Mouse (Mus musculus): ENCODE results near the gene Ctsd. TPM values are rescaled to one million over a fixed set of nuclear protein-coding genes. Genes with fewer than 3 reads are reported as not detected.

Gene Ctsd
- total and polyA plus RNA-seq, 3 experiments: 64.7 to 1,036 (median 133) TPM

DNA sequence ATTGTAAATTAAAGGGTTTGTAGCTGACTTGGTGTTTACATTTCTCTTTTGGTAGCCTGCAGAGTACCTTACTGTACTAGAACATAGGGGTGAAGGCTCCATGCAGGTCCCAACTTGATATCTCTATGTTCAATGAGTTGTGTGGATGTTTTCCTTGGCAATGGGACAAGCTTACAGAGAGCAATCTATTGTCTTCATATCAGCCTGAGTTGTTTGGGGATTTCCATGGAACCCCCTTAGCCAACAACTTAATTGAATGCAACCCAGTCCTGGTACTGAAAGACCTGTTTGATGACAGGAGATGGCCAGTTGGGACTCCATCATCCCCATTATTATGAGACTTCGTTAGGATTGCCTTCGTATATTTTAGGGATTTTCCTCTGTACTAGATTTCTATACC is 30.2 kb upstream of the Ctsd start:
- TF ChIP-seq GATA1 (IDR thresholded peaks at IDR 0.05; ENCODE audit: borderline replicate concordance, low read length) (no peak), CTCF (IDR thresholded peaks at IDR 0.05; ENCODE audit: low read depth, low read length) (no peak), TAL1 (conservative IDR thresholded peaks at IDR 0.05; ENCODE audit: low read depth, low read length) (no peak), GATA2 (IDR thresholded peaks at IDR 0.05; ENCODE audit: borderline replicate concordance, low read depth, low read length) (no peak), POLR2AphosphoS5 (IDR thresholded peaks at IDR 0.05; ENCODE audit: insufficient replicate concordance, low read depth, low read length) (no peak)
- H3K9me3 ChIP-seq (replicated peaks): no peaks in the 10 kb centered on the region
- DNase-seq (ENCODE audit: low spot score) (no peak), ATAC-seq (ENCODE audit: extremely low read depth, insufficient number of reproducible peaks, low FRiP score, poor library complexity, severe bottlenecking) (no peak)
- no peak overlapping the region for H3K4me3 ChIP-seq (ENCODE audit: low read depth, low read length)
- H3K4me1 ChIP-seq (ENCODE audit: insufficient read depth, low read depth, low read length): peaks cover 49% of the 10 kb centered on the region
- no peaks in the 10 kb centered on the region for H3K36me3 ChIP-seq (replicated peaks)
- H3K27me3 ChIP-seq (ENCODE audit: insufficient read depth, low read length): no peaks in the 10 kb centered on the region

DNA sequence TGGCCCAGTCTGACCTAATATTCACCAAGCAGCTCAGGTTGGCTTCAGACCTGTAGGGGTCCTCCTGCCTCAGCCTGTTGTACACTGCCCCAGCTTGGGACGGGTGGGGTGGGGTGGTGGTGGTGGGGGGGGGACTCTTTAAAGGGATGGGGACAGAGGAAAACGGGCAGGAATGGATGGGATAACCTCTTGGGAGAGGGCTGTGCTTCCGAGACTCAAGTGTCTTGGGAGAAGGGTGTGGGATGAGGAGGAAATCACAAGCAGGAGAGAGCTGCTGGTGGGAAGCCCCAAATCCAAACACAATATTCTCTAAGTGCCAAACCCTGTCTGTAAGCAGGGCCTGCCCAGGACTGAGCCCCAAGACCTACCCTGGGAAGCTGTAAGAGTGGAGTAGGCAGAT is 28.4 kb upstream of the Ctsd start:
- peaks cover 37% of the 10 kb centered on the region for H3K4me1 ChIP-seq (ENCODE audit: insufficient read depth, low read depth, low read length)
- no peak for ATAC-seq (ENCODE audit: extremely low read depth, insufficient number of reproducible peaks, low FRiP score, poor library complexity, severe bottlenecking)

DNA sequence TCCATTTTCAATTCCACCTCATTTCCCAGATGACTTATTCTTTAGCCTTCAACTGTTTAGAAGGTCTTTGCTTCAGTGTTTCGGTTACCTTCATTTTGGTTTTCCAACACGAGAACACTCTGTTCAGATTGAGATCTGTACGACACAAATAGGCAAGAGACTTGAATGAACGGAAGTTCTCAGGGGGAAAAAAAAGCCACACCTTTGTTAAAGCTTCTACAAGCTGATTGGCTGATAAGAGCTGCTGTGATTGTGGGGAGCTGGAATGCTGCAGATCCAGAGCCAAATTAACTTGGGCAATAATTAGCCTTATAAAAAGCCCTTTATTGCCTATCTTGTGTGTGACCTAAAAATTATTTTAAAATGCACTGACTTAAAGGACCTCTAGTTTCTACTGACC is 27.5 kb upstream of the Ctsd start:
- no peak for ATAC-seq (ENCODE audit: extremely low read depth, insufficient number of reproducible peaks, low FRiP score, poor library complexity, severe bottlenecking)
- no peaks in the 10 kb centered on the region for H3K36me3 ChIP-seq (replicated peaks)
- peaks cover 29% of the 10 kb centered on the region for H3K4me1 ChIP-seq (ENCODE audit: insufficient read depth, low read depth, low read length)
- no peak overlapping the region for H3K4me3 ChIP-seq (ENCODE audit: low read depth, low read length)
- no peaks in the 10 kb centered on the region for H3K27me3 ChIP-seq (ENCODE audit: insufficient read depth, low read length)
- H3K9me3 ChIP-seq (replicated peaks): no peaks in the 10 kb centered on the region
- no peak for DNase-seq (ENCODE audit: low spot score)
- TF ChIP-seq GATA1 (IDR thresholded peaks at IDR 0.05; ENCODE audit: borderline replicate concordance, low read length): no peak
- no peak for TF ChIP-seq GATA2 (IDR thresholded peaks at IDR 0.05; ENCODE audit: borderline replicate concordance, low read depth, low read length)
- no peak for TF ChIP-seq TAL1 (conservative IDR thresholded peaks at IDR 0.05; ENCODE audit: low read depth, low read length)
- TF ChIP-seq POLR2AphosphoS5 (IDR thresholded peaks at IDR 0.05; ENCODE audit: insufficient replicate concordance, low read depth, low read length): no peak
- TF ChIP-seq CTCF (IDR thresholded peaks at IDR 0.05; ENCODE audit: low read depth, low read length): no peak

More for the DNA sequence above, 28.4 kb upstream of the Ctsd start:
- Histone ChIP-seq H3K9me3 (replicated peaks) (no peaks in the 10 kb centered on the region), H3K27me3 (ENCODE audit: insufficient read depth, low read length) (no peaks in the 10 kb centered on the region), H3K4me3 (ENCODE audit: low read depth, low read length) (no peak overlapping the region), H3K36me3 (replicated peaks) (no peaks in the 10 kb centered on the region)
- no peak for DNase-seq (ENCODE audit: low spot score)
- TF ChIP-seq GATA2 (IDR thresholded peaks at IDR 0.05; ENCODE audit: borderline replicate concordance, low read depth, low read length) (no peak), TAL1 (conservative IDR thresholded peaks at IDR 0.05; ENCODE audit: low read depth, low read length) (no peak), POLR2AphosphoS5 (IDR thresholded peaks at IDR 0.05; ENCODE audit: insufficient replicate concordance, low read depth, low read length) (no peak), CTCF (IDR thresholded peaks at IDR 0.05; ENCODE audit: low read depth, low read length) (no peak), GATA1 (IDR thresholded peaks at IDR 0.05; ENCODE audit: borderline replicate concordance, low read length) (no peak)

DNA sequence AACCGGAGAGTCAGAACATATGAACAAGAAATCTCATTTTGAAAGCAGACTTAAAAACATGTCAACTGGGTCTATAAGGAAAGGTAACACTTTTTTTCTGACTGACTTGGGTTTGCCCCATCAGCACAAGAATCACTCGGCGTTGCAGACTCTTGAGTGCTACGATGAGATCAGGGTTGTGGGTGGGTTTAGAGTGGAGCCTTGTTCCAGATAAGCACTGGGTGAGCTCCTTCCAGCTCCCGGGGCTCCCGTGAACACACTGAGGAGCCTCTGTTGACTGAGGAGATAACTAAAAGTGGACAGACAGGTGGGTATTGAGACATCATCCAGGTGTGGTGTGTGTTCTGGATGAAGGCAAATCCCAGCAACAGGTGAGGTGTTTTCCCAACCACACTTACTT is 25.4 kb upstream of the Ctsd start:
- ATAC-seq (ENCODE audit: extremely low read depth, insufficient number of reproducible peaks, low FRiP score, poor library complexity, severe bottlenecking): no peak
- TF ChIP-seq TAL1 (conservative IDR thresholded peaks at IDR 0.05; ENCODE audit: low read depth, low read length) (no peak), CTCF (IDR thresholded peaks at IDR 0.05; ENCODE audit: low read depth, low read length) (no peak), POLR2AphosphoS5 (IDR thresholded peaks at IDR 0.05; ENCODE audit: insufficient replicate concordance, low read depth, low read length) (no peak), GATA1 (IDR thresholded peaks at IDR 0.05; ENCODE audit: borderline replicate concordance, low read length) (no peak), GATA2 (IDR thresholded peaks at IDR 0.05; ENCODE audit: borderline replicate concordance, low read depth, low read length) (no peak)
- H3K36me3 ChIP-seq (replicated peaks): no peaks in the 10 kb centered on the region

GRCm38 (mm10) chr7:142409603-142410002 is 21.8 kb upstream of the Ctsd start:
- Histone ChIP-seq H3K27me3 (ENCODE audit: insufficient read depth, low read length) (no peaks in the 10 kb centered on the region), H3K9me3 (replicated peaks) (no peaks in the 10 kb centered on the region), H3K36me3 (replicated peaks) (no peaks in the 10 kb centered on the region), H3K4me1 (ENCODE audit: insufficient read depth, low read depth, low read length) (peaks cover 33% of the 10 kb centered on the region), H3K4me3 (ENCODE audit: low read depth, low read length) (no peak overlapping the region)
- no peak for ATAC-seq (ENCODE audit: extremely low read depth, insufficient number of reproducible peaks, low FRiP score, poor library complexity, severe bottlenecking)
- TF ChIP-seq POLR2AphosphoS5 (IDR thresholded peaks at IDR 0.05; ENCODE audit: insufficient replicate concordance, low read depth, low read length): no peak
- no peak for TF ChIP-seq GATA1 (IDR thresholded peaks at IDR 0.05; ENCODE audit: borderline replicate concordance, low read length)
- no peak for TF ChIP-seq TAL1 (conservative IDR thresholded peaks at IDR 0.05; ENCODE audit: low read depth, low read length)
- TF ChIP-seq CTCF (IDR thresholded peaks at IDR 0.05; ENCODE audit: low read depth, low read length): no peak
- no peak for TF ChIP-seq GATA2 (IDR thresholded peaks at IDR 0.05; ENCODE audit: borderline replicate concordance, low read depth, low read length)
- DNase-seq (ENCODE audit: low spot score): no peak

More for the DNA sequence above, 25.4 kb upstream of the Ctsd start:
- Histone ChIP-seq H3K27me3 (ENCODE audit: insufficient read depth, low read length) (no peaks in the 10 kb centered on the region), H3K4me1 (ENCODE audit: insufficient read depth, low read depth, low read length) (peaks cover 29% of the 10 kb centered on the region), H3K9me3 (replicated peaks) (no peaks in the 10 kb centered on the region), H3K4me3 (ENCODE audit: low read depth, low read length) (no peak overlapping the region)
- no peak for DNase-seq (ENCODE audit: low spot score)

DNA sequence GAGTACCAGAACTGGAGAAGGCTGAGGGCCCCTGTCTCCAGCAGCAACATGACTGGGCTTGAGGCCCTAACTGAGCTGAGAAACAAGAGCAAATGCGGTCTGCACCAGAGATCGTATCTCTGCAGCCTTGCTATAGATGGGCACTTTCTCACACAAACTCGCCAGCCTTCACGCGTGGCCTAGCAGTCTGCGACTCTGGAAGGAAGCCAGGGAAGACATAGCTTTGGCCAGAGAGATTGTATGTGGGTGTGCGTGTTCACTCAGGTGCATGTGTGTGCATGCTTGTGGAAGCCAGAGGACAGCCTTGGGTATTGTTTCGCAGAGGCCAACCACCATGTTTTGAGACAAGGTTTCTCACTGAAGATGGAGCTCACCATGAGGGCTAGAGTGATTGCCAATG is 20.8 kb upstream of the Ctsd start:
- DNase-seq (ENCODE audit: low spot score): no peak
- no peak for TF ChIP-seq TAL1 (conservative IDR thresholded peaks at IDR 0.05; ENCODE audit: low read depth, low read length)
- TF ChIP-seq GATA2 (IDR thresholded peaks at IDR 0.05; ENCODE audit: borderline replicate concordance, low read depth, low read length): no peak
- no peak for TF ChIP-seq CTCF (IDR thresholded peaks at IDR 0.05; ENCODE audit: low read depth, low read length)
- TF ChIP-seq GATA1 (IDR thresholded peaks at IDR 0.05; ENCODE audit: borderline replicate concordance, low read length): no peak
- TF ChIP-seq POLR2AphosphoS5 (IDR thresholded peaks at IDR 0.05; ENCODE audit: insufficient replicate concordance, low read depth, low read length): no peak
- Histone ChIP-seq H3K36me3 (replicated peaks) (no peaks in the 10 kb centered on the region), H3K27me3 (ENCODE audit: insufficient read depth, low read length) (no peaks in the 10 kb centered on the region), H3K4me1 (ENCODE audit: insufficient read depth, low read depth, low read length) (peaks cover 41% of the 10 kb centered on the region), H3K4me3 (ENCODE audit: low read depth, low read length) (no peak overlapping the region), H3K9me3 (replicated peaks) (no peaks in the 10 kb centered on the region)
- ATAC-seq (ENCODE audit: extremely low read depth, insufficient number of reproducible peaks, low FRiP score, poor library complexity, severe bottlenecking): no peak
